Mouse (Mus musculus) heart, embryonic 16.5 days (tissue): ENCODE data around the gene Gm15557. TPM values are rescaled to one million over a fixed set of nuclear protein-coding genes. Genes with fewer than 3 reads are reported as not detected.

Experiments
- ATAC-seq: fragments of 200-750 bp; cut with Nextera tagmentation; replicated peaks from 2 replicates; pipeline ENCODE4 v1.8.0; 2017; ENCODE audit warnings: moderate number of reproducible peaks; ENCODE audit not compliant: insufficient read depth, low FRiP score; ENCODE audit errors: extremely low read depth
- H3K27ac ChIP-seq: fragments of 300-500 bp; sonication (generic); 2 replicates; pipeline ENCODE4 v1.5.1; 2014; ENCODE audit warnings: mild to moderate bottlenecking, low read length, control low read depth, moderate library complexity
- H3K27me3 ChIP-seq: fragments of 300-500 bp; sonication (generic); 2 replicates; pipeline ENCODE4 v1.6.1; 2014; ENCODE audit warnings: low read length, mixed read lengths; ENCODE audit not compliant: control insufficient read depth, insufficient read depth
- H3K36me3 ChIP-seq: fragments of 300-500 bp; sonication (generic); 2 replicates; pipeline ENCODE4 v1.6.1; 2014; ENCODE audit not compliant: control insufficient read depth, insufficient read depth
- H3K4me1 ChIP-seq: fragments of 300-500 bp; sonication (generic); 2 replicates; pipeline ENCODE4 v1.6.1; 2014; ENCODE audit warnings: low read length, mixed read lengths; ENCODE audit not compliant: control insufficient read depth, insufficient read depth
- H3K4me2 ChIP-seq: fragments of 300-500 bp; sonication (generic); 2 replicates; pipeline ENCODE4 v1.6.1; 2014; ENCODE audit warnings: low read depth, mild to moderate bottlenecking, control low read depth, low read length
- H3K4me3 ChIP-seq: fragments of 300-500 bp; sonication (generic); 2 replicates; pipeline ENCODE4 v1.5.1; 2014; ENCODE audit warnings: mild to moderate bottlenecking, control low read depth, low read length
- H3K9ac ChIP-seq: fragments of 300-500 bp; sonication (generic); 2 replicates; pipeline ENCODE4 v1.6.1; 2014; ENCODE audit warnings: low read length, control low read depth
- H3K9me3 ChIP-seq: fragments of 300-500 bp; sonication (generic); replicated peaks from 2 replicates; pipeline ENCODE4 v1.6.1; 2016; ENCODE audit warnings: low read length; ENCODE audit not compliant: control insufficient read depth
- WGBS: fragments of 180-500 bp; shearing (Covaris S2); extraction: QIAGEN DNeasy Blood & Tissue Kit; methylation state at CpG from one replicate; pipeline ENCODE4 v1.1.7; 2014; 5-methylcytosine and 5-hydroxymethylcytosine counted together
- polyA plus RNA-seq: library from polyadenylated mRNA; unstranded; fragments of >200 nt; fragmentation: Nextera tagmentation; extraction: Ambion mirVana; gene quantifications from 2 replicates; pipeline ENCODE4 v1.2.1, GENCODE M21; 2015

Gm15557 gene
- polyA plus RNA-seq, 1 experiment from 2014 or later = not detected

DNA sequence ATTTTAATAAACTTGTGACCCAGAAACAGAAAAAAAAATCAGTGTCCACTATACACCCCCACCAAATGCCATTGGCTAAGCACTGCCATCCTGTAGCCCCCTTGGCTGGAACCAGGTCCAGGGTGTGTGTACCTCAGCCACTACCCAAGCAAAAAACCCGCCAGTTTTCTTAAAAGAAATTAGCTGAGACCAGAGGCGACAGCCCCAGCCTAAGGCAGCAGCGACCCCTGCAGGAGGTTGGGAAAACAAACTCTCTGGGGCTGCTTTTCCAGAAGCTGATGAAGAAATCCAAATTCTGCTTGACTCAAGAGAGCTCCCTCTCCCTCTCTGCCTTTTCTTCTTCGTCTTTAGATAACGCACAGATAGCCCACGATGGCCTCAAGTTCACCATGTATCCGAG is 5.5 kb downstream of the Gm15557 start:
- WGBS = 4% methylated on average over 7 of the region's 7 CpGs
- no peak for ATAC-seq
- Histone ChIP-seq H3K4me3 (no peak overlapping the region), H3K27ac (no peak overlapping the region), H3K36me3 (no peaks in the 10 kb centered on the region), H3K4me2 (no peak overlapping the region), H3K9me3 (no peaks in the 10 kb centered on the region), H3K27me3 (peaks cover 4% of the 10 kb centered on the region; the same call in 1 of the 2 replicates), H3K9ac (no peak overlapping the region), H3K4me1 (peaks cover 3% of the 10 kb centered on the region; the same call in 1 of the 2 replicates)

DNA sequence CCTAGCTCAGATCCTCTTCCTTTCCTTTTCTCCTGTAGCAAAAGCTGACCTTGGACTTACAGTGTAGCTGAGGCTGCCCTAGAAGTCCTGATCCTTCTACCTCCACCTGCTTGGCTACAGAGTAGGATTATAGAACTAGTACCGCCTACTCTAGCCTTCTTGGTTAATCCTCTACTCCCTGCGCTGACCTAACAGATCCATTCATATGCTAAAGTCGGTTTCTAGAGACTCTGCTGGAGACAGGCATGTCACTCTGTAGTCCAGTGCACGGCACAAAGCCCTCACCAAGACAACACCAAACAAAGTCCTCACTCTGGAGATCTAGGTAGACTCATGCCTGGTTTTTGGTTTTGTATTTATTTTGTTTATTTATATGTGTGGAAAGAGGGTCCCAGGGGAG is 6.0 kb downstream of the Gm15557 start:
- H3K4me1 ChIP-seq = peaks cover 3% of the 10 kb centered on the region; the same call in 1 of the 2 replicates
- H3K27ac ChIP-seq = no peak overlapping the region
- H3K36me3 ChIP-seq = no peaks in the 10 kb centered on the region
- H3K9ac ChIP-seq = no peak overlapping the region
- no peaks in the 10 kb centered on the region for H3K9me3 ChIP-seq
- peaks cover 4% of the 10 kb centered on the region; the same call in 1 of the 2 replicates for H3K27me3 ChIP-seq
- no peak overlapping the region for H3K4me3 ChIP-seq
- no peak overlapping the region for H3K4me2 ChIP-seq
- ATAC-seq = no peak
- WGBS = 33% methylated on average over 4 of the region's 4 CpGs

DNA sequence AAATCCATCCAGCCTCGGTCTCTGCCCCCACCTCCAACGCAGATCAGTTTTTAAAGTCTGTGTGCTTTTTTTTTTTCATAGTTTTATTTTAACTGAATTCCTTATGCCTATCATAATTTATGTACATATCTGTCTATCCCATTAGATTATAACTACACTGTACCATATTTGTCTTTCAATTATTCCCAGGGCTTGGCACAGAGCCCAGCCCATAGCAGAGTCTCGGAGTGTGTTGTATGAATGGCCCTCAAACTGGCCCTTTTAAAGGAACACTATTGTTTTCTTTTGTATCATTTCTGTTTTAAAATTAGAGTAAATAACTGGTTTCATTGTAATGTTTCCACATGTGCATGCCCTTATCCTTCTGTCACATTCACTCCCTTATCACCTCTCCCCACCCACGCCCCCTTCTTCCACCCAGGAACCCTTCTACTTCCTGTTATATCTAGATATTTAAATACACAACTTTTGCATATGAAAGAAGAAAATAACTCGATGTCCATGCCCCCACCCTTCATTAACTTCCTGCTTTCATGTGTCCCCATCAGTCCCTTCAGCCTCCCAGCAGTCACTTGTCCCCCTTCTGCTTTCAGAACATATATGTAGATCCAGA is 7.0 kb downstream of the Gm15557 start:
- Histone ChIP-seq H3K4me3 (no peak overlapping the region), H3K4me2 (no peak overlapping the region)
- 38% methylated on average over 5 of the region's 5 CpGs for WGBS

DNA sequence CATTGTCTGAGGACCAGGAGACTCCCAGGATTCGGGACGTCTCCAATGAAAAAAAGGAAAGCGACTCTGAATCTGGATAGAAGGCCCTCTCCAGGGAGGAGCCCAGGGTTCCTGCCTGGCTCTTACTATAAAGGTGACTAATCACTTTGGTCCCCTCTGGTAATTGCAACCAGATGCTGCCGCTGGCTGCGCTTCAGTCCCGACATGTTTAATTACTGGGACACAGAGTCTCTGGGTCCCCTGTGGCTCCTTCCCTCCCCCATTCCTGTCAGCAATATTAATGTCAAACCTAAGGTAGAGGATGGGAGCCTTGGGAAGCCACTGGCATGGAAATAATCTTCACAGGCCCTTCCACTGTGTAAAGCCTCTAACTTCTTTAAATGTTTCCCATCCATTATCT is 8.8 kb downstream of the Gm15557 start:
- no peak overlapping the region for H3K4me2 ChIP-seq
- peaks cover 3% of the 10 kb centered on the region; the same call in 1 of the 2 replicates for H3K4me1 ChIP-seq
- no peaks in the 10 kb centered on the region for H3K36me3 ChIP-seq
- H3K27me3 ChIP-seq = peaks cover 4% of the 10 kb centered on the region; the same call in 1 of the 2 replicates
- no peak overlapping the region for H3K4me3 ChIP-seq
- ATAC-seq = no peak
- WGBS = 38% methylated on average over 6 of the region's 6 CpGs
- H3K27ac ChIP-seq = no peak overlapping the region
- no peak overlapping the region for H3K9ac ChIP-seq
- H3K9me3 ChIP-seq = no peaks in the 10 kb centered on the region

More for the DNA sequence above, 7.0 kb downstream of the Gm15557 start:
- H3K27me3 ChIP-seq = peaks cover 4% of the 10 kb centered on the region; the same call in 1 of the 2 replicates
- ATAC-seq = no peak
- no peak overlapping the region for H3K27ac ChIP-seq
- H3K9me3 ChIP-seq = no peaks in the 10 kb centered on the region
- peaks cover 3% of the 10 kb centered on the region; the same call in 1 of the 2 replicates for H3K4me1 ChIP-seq
- no peaks in the 10 kb centered on the region for H3K36me3 ChIP-seq
- H3K9ac ChIP-seq = no peak overlapping the region

DNA sequence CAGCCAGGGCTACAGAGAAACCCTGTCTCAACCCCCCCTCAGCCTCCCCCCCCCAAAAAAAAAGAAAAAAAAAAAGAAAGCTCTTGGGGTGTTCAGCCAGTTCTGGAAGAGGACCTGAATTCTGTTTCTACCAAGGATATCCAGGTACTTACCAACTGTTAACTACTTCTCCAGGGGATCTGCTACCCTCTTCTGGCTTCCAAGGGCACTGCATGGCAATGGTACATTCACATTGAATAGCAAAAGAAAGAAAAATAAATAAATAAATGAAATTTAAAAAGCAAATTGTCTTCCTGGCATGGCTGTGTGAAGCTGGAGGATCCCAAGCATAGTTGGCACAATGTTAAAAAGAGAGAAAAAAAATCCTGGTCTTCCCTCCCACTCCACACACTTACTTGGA is 11.5 kb downstream of the Gm15557 start:
- Histone ChIP-seq H3K4me2 (no peak overlapping the region), H3K4me3 (no peak overlapping the region), H3K9ac (no peak overlapping the region), H3K9me3 (no peaks in the 10 kb centered on the region), H3K27ac (no peak overlapping the region), H3K4me1 (no peaks in the 10 kb centered on the region), H3K36me3 (no peaks in the 10 kb centered on the region), H3K27me3 (peaks cover 5% of the 10 kb centered on the region; the same call in 1 of the 2 replicates)
- ATAC-seq = no peak

DNA sequence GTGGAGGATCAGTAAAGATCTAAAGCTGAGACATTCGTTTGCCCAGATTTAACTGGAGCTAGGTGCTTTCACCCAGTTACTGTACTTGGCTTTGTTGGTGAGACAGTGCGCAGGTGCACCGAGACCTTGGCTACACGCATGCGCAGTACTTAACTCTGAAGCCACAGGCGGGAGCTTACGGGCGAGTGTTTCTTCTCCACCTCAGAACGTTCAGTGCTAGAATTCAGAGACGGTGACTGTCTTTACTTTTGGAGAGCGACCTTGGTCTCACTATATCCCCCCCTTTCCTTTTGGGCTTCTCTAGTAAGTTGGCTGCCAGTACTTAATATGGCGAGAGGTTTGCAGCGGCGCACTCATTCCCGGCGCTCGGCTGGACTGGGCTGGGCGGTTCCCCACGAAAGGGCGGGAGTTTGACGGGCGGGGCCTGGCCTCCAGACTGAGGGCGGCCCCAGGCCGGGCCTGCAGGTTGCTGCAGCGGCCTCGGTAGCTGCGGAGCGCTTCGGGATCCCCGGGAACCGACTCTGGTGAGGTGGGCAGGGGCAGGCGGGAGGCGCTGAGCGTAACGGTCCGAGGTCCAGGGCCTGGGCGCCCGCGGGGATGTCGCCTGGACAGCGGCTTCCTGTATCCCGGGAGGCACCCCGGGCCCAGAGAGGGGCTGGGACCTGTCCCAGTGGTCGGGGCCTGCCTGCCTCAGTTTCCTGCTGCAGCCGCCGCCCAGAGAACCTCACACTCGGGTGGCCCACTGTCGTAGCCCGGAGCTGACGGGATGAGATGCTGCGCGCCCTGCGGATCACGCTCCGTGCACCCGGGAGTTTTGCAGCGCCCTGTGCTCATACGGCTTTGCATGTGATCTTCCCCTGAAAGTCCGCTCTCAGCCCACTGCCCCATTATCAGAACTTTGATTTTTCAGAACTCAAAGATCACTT is 15.9 kb downstream of the Gm15557 start, which contains the start of gene Cep250:
TSS of gene Cep250 (plus strand) at position 325 of the 926 bp plus-strand sequence.
- Histone ChIP-seq H3K27me3 (0 out of 2 replicates have a peak, but pooled peaks cover 3% of the 10 kb centered on the region), H3K36me3 (no peaks in the 10 kb centered on the region), H3K27ac (peak within 1 kb of the TSS; percentile 88), H3K4me3 (peak within 1 kb of the TSS; percentile 97), H3K9ac (peak within 1 kb of the TSS; percentile 99), H3K4me2 (peak within 1 kb of the TSS; percentile 61), H3K4me1 (peaks cover 5% of the 10 kb centered on the region), H3K9me3 (no peaks in the 10 kb centered on the region)
- WGBS = under 1% methylated on average over 59 of the region's 59 CpGs
- ATAC-seq = peak; percentile 97

DNA sequence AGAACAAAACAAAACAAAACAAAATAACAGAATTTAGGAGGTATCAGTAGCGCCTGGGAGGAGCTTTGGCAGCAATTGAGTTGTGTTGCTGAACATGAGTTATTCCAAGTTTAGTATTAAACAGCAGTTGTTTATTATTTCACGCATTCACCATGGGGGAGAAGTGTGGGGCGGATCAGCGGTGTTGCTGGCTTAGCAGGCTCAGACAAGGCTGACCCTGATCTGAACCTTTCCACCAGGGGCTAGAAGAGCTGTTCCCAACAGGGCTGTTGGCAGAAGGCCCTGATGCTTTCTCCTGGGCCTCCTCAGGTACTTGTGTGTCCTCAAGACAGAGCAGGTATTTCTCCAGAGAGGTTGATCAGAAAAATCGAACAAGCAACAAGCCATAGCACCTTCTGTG is 19.5 kb downstream of the Gm15557 start:
- peaks cover 5% of the 10 kb centered on the region for H3K4me1 ChIP-seq

DNA sequence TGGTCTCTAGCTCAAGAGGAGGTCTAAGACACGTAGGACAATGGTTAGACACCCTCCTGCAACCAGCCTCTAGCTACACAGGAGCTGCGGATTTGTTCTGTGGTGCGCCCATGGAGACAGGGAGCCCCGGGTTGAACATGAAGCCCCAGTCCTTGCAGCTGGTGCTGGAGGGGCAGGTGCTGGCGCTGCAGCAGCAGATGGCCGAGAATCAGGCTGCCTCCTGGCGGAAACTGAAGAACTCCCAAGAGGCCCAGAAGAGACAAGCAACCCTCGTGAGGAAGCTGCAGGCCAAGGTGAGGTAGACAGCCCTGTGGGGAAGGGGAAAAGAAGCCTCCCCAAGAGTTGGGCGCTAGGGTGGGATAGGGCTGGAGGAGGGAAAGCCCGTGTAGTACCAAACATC is 21.3 kb downstream of the Gm15557 start:
- Histone ChIP-seq H3K4me2 (no peak overlapping the region), H3K4me1 (peaks cover 5% of the 10 kb centered on the region), H3K27ac (no peak overlapping the region), H3K36me3 (peaks cover 20% of the 10 kb centered on the region), H3K9me3 (no peaks in the 10 kb centered on the region), H3K4me3 (no peak overlapping the region), H3K27me3 (no peaks in the 10 kb centered on the region), H3K9ac (no peak overlapping the region)
- ATAC-seq = no peak
- 84% methylated on average over 10 of the region's 10 CpGs for WGBS

More for the DNA sequence above, 19.5 kb downstream of the Gm15557 start:
- Histone ChIP-seq H3K9ac (no peak overlapping the region), H3K4me3 (no peak overlapping the region), H3K36me3 (peaks cover 13% of the 10 kb centered on the region), H3K27ac (no peak overlapping the region), H3K27me3 (no peaks in the 10 kb centered on the region), H3K9me3 (no peaks in the 10 kb centered on the region), H3K4me2 (no peak overlapping the region)
- WGBS = 69% methylated on average over 5 of the region's 5 CpGs
- no peak for ATAC-seq

DNA sequence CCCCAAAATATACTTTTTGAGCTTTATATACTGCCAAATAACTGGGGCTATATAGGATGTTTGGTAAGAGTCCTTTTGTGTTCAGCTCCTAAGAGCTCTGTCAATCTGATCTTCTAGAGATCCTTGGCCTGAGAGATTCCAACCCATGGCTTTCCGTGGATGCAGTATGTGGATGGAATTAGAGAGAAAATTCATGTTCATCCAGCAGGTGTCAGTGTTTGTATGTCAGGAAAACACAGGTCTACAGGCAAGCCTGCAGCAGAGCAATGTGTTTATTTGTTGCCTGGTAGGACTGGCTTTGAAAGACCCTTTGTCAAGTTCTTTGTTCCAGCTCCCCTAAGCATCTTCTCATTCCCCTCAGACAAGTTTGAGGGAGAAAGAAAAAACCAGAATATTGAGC is 22.5 kb downstream of the Gm15557 start:
- Histone ChIP-seq H3K9ac (no peak overlapping the region), H3K4me1 (no peaks in the 10 kb centered on the region; the same call in 1 of the 2 replicates), H3K36me3 (peaks cover 24% of the 10 kb centered on the region), H3K4me3 (no peak overlapping the region), H3K27me3 (no peaks in the 10 kb centered on the region), H3K27ac (no peak overlapping the region), H3K4me2 (no peak overlapping the region), H3K9me3 (no peaks in the 10 kb centered on the region)
- no peak for ATAC-seq
- WGBS = 41% methylated on average over 1 of the region's 1 CpGs
